Mouse (Mus musculus): ENCODE data around the gene Xirp1. TPM values are rescaled to one million over a fixed set of nuclear protein-coding genes. Genes with fewer than 3 reads are reported as not detected.

Xirp1 gene
- polyA plus RNA-seq, 1 experiment = 0.04 TPM

- H3K4me1 ChIP-seq (ENCODE audit: control insufficient read depth, insufficient read depth, low read length) = peaks cover 30% of the 10 kb centered on the region
- no peak overlapping the region for H3K4me3 ChIP-seq (ENCODE audit: insufficient read depth, low read length)
- no peak overlapping the region for H3K27ac ChIP-seq (ENCODE audit: insufficient read depth, low read length)
- TF ChIP-seq POLR2A (IDR thresholded peaks at IDR 0.05; ENCODE audit: extremely low read depth, insufficient read depth, low read length) = no peak
- TF ChIP-seq CTCF (IDR thresholded peaks at IDR 0.05; ENCODE audit: extremely low read depth, insufficient read depth, low read length) = no peak
Observed at GRCm38 (mm10) chr9:119977557-119978060, 45.8 kb downstream of the Xirp1 start.

- no peak for TF ChIP-seq CTCF (IDR thresholded peaks at IDR 0.05; ENCODE audit: extremely low read depth, insufficient read depth, low read length)
- TF ChIP-seq POLR2A (IDR thresholded peaks at IDR 0.05; ENCODE audit: extremely low read depth, insufficient read depth, low read length) = no peak
- no peak overlapping the region for H3K4me3 ChIP-seq (ENCODE audit: insufficient read depth, low read length)
- H3K4me1 ChIP-seq (ENCODE audit: control insufficient read depth, insufficient read depth, low read length) = peaks cover 30% of the 10 kb centered on the region
- H3K27ac ChIP-seq (ENCODE audit: insufficient read depth, low read length) = no peak overlapping the region
Observed at GRCm38 (mm10) chr9:119976704-119977556, 46.5 kb downstream of the Xirp1 start.

DNA sequence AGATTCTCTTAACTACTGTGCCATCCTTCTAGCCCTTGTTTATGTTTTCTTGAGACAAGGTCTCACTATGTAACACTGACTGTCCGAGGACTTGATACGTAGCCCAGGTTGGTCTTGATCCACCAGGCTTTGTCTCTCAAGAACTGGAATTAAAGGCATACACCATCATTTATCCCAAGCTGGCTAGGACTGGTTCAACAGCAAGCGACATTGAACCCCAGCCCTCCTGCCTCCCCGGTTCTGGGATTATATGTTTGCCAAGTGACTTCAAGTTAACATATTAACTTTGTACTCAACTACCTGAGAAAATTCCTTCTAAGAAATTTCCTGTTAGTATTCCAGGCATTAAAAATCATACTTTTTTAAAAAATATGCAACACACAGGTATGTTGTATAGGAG lies 48.1 kb downstream of the Xirp1 start:
- no peak overlapping the region for H3K27ac ChIP-seq (ENCODE audit: insufficient read depth, low read length)
- H3K4me1 ChIP-seq (ENCODE audit: control insufficient read depth, insufficient read depth, low read length) = peaks cover 23% of the 10 kb centered on the region
- TF ChIP-seq POLR2A (IDR thresholded peaks at IDR 0.05; ENCODE audit: extremely low read depth, insufficient read depth, low read length) (no peak), CTCF (IDR thresholded peaks at IDR 0.05; ENCODE audit: extremely low read depth, insufficient read depth, low read length) (no peak)
- no peak overlapping the region for H3K4me3 ChIP-seq (ENCODE audit: insufficient read depth, low read length)

DNA sequence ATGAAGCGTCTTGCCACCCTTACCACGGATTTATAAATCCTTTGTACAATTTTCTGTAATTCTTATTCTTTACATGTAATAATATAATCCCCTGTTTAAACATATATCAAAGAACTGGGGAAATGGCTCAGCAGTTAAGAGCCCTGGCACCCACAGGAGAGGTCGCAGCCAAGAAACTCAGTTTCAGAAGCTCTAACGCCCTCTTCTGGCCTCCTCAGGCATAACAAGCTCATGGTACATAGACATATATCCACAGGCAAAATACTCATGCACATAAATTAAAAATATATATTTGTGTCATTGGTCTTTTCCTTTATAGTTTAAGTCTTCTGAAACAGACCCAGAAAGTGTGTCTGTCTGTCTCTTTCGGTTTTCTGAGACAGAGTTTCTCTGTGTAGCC lies 48.8 kb downstream of the Xirp1 start:
- Histone ChIP-seq H3K4me3 (ENCODE audit: insufficient read depth, low read length) (no peak overlapping the region), H3K4me1 (ENCODE audit: control insufficient read depth, insufficient read depth, low read length) (peaks cover 19% of the 10 kb centered on the region), H3K27ac (ENCODE audit: insufficient read depth, low read length) (no peak overlapping the region)
- TF ChIP-seq POLR2A (IDR thresholded peaks at IDR 0.05; ENCODE audit: extremely low read depth, insufficient read depth, low read length) (no peak), CTCF (IDR thresholded peaks at IDR 0.05; ENCODE audit: extremely low read depth, insufficient read depth, low read length) (no peak)

DNA sequence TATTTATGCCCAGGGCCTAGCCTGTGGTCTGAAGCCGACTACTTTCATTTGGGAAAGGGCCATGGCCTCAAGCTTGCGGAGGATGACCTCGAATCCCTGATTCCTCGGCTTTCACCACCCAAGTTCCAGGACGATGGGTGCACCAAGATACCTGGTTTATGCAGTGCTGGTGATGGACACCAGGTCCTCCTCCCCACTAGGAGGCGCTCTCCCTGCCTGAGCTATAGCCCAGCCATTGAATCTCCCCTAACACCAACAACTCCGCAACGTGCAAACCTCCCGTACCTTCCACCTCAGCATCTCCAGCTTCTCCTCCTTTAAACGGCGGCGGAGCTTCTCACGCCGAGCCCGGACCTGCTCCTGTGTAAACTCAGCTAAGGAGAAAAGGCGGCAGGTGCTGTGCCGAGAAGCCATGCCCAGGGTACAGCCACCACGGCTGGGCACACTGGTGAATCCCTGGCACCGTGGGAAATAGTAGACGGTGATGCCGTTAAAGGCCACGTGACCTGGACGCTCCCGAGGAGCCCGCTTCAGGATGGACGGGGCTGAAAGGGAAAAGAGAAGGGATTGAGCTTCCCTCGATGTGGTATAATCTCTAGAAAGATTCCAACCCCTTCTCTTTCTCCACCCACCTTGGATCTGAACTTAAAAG lies 49.4 kb downstream of the Xirp1 start:
- Histone ChIP-seq H3K27ac (ENCODE audit: insufficient read depth, low read length) (no peak overlapping the region), H3K4me3 (ENCODE audit: insufficient read depth, low read length) (no peak overlapping the region), H3K4me1 (ENCODE audit: control insufficient read depth, insufficient read depth, low read length) (peaks cover 15% of the 10 kb centered on the region)
- TF ChIP-seq CTCF (IDR thresholded peaks at IDR 0.05; ENCODE audit: extremely low read depth, insufficient read depth, low read length) (peak; percentile 36), POLR2A (IDR thresholded peaks at IDR 0.05; ENCODE audit: extremely low read depth, insufficient read depth, low read length) (no peak)

- Histone ChIP-seq H3K4me3 (ENCODE audit: insufficient read depth, low read length) (no peak overlapping the region), H3K27ac (ENCODE audit: insufficient read depth, low read length) (no peak overlapping the region), H3K4me1 (ENCODE audit: control insufficient read depth, insufficient read depth, low read length) (peaks cover 11% of the 10 kb centered on the region)
- no peak for TF ChIP-seq POLR2A (IDR thresholded peaks at IDR 0.05; ENCODE audit: extremely low read depth, insufficient read depth, low read length)
- no peak for TF ChIP-seq CTCF (IDR thresholded peaks at IDR 0.05; ENCODE audit: extremely low read depth, insufficient read depth, low read length)
Observed at GRCm38 (mm10) chr9:119973281-119973680, 50.1 kb downstream of the Xirp1 start.

- no peak for TF ChIP-seq POLR2A (IDR thresholded peaks at IDR 0.05; ENCODE audit: extremely low read depth, insufficient read depth, low read length)
- no peak for TF ChIP-seq CTCF (IDR thresholded peaks at IDR 0.05; ENCODE audit: extremely low read depth, insufficient read depth, low read length)
- Histone ChIP-seq H3K4me1 (ENCODE audit: control insufficient read depth, insufficient read depth, low read length) (peaks cover 6% of the 10 kb centered on the region), H3K27ac (ENCODE audit: insufficient read depth, low read length) (no peak overlapping the region), H3K4me3 (ENCODE audit: insufficient read depth, low read length) (no peak overlapping the region)
Observed at GRCm38 (mm10) chr9:119972582-119972981, 50.8 kb downstream of the Xirp1 start.

DNA sequence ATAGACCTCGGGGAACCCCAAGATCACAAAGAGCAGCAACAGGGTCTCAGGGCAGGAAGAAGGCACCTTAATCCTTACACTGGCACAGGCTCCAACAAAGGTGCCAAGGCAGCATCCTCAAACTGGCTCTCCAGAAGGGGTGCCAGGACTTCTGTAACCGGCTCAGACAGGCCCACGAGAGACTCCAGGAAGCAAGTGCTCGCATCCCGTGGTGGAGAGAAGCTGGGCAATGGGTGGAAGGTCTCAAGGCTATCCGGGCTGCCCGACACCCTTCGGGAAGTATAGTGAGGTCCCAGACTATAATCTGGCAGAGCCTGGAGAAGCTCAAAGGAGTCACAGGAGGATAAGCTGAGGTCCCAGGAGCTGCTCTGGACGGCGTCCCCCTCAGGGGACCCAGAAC lies 51.2 kb downstream of the Xirp1 start:
- Histone ChIP-seq H3K27ac (ENCODE audit: insufficient read depth, low read length) (no peak overlapping the region), H3K4me1 (ENCODE audit: control insufficient read depth, insufficient read depth, low read length) (peaks cover 3% of the 10 kb centered on the region), H3K4me3 (ENCODE audit: insufficient read depth, low read length) (no peak overlapping the region)
- TF ChIP-seq CTCF (IDR thresholded peaks at IDR 0.05; ENCODE audit: extremely low read depth, insufficient read depth, low read length) = no peak
- no peak for TF ChIP-seq POLR2A (IDR thresholded peaks at IDR 0.05; ENCODE audit: extremely low read depth, insufficient read depth, low read length)

DNA sequence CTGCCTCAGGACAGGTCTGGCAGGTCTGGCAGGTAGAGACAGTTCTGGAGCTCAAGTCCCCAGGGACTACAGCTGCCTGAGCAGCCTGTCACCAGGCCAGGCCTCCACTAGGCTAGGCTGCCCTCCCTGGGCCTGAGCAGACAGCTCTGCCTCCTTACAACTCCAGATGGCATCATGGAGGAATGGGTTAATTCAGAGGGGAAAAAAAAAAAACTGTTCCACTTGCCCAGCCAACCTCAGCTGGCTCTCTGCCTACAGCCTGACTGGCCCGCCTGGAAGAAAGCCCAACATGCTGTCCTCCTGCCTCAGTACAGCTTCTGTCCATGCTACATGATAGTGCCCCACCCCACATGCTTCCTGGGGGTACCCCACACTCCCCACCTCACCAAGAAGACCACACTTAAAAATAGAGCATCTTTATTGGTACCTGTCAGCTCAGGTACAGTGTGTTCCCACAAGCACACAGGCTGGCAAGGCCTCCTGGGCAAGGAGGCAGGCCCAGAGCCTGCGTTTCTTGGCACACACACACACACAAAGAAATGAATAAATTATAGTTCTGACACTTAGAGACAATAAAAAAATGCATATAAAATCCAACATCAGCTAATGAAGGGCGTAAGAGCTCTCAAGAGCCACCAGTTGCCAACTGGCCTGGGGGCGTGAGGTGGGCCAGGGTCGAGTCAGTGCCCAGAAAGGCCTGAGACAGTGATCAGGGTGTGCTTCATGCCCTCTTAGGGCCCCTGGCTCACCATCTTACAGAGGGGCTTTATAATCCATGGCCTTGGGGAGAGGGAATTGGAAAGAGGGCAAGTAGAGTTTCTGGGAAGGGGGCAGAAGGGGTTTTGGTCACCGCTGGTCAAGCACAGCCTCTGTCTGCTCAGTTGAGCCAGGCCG lies 52.4 kb downstream of the Xirp1 start:
- Histone ChIP-seq H3K27ac (ENCODE audit: insufficient read depth, low read length) (no peak overlapping the region), H3K4me3 (ENCODE audit: insufficient read depth, low read length) (no peak overlapping the region), H3K4me1 (ENCODE audit: control insufficient read depth, insufficient read depth, low read length) (peaks cover 2% of the 10 kb centered on the region; the same call in 1 of the 2 replicates)
- TF ChIP-seq CTCF (IDR thresholded peaks at IDR 0.05; ENCODE audit: extremely low read depth, insufficient read depth, low read length) = no peak
- no peak for TF ChIP-seq POLR2A (IDR thresholded peaks at IDR 0.05; ENCODE audit: extremely low read depth, insufficient read depth, low read length)
